Mouse (Mus musculus): ENCODE data around the gene Hoxa4.

Gene Hoxa4

DNA sequence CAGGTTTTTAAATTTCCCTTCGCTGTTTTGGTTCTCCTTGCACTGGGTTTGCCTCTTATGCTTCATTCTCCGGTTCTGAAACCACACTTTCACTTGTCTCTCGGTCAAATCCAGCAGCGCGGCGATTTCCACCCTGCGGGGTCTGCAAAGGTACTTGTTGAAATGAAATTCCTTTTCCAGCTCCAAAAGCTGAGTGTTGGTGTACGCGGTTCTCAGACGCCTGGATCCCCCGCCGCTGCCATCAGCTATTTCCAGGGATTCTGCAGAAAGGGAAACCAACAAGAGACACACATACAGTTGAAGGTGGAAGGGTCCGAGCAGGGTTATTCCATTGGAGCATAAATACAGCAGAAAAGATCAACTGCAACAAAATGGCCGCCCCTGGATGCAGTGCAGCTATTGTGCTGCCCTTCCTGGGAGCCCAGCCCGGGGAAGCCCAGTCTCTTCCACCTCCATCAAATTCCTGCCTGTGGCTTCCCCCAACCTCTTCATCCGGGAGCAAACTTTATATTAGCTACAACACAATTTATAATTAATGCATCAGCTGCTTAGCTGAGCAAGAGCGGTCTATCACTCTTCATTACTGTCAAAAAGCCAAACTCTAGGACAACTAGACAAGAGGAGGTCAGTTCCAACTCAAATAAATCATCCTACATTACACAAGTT is 28.1 kb downstream of the Hoxa4 start:
- DNase-seq, result no peak

DNA sequence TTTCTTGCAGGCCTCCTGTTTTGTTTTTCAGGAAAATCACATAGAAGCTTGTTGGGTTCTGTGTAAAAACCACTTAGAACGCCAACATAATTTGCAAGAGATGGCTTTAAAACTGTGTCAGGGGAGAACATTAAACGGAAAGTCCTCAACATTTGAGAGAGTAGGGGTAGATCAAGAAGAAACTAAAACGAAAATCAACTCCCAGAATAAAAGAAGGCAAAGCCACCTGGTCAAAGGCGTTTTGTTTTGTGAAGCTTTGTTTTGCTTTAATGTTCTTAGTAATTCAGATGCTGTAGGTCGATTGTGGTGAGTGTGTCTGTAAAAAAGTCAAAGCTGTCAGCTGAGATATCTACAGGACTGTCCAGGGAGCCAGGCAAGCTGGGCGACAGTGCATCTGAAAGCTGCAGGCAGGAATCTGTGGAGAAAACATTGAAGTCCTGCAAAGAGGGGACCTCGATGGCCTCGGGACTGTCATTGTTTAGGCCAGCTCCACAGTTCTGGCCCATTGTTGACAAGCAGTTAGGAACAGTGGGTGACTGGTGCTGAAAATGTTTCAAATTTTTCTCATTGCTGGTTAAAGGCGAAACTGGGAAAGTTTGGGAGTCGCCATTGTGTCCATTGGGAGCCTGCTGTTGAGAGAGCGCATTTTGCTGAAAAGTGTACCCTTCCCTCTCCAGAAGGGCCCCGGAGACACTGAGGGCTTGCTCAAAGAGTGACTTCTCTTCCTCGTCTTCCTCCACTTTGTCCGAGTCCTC is 28.8 kb downstream of the Hoxa4 start:
- DNase-seq, result no peak

DNA sequence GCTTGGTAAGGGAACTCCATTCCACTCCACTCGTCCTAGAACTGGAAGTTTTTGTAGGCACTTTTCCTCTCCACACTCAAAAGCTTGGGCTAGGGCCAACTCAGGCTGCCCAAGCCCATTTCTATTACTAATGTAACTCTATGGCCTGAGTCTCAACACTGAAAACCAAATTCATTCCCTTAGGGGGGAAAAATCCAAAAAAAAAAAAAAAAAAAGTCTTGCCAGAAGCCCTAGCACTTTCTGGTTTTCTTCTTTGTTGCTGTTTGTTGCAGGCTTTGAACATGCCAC is 29.5 kb downstream of the Hoxa4 start:
- DNase-seq, result no peak

DNA sequence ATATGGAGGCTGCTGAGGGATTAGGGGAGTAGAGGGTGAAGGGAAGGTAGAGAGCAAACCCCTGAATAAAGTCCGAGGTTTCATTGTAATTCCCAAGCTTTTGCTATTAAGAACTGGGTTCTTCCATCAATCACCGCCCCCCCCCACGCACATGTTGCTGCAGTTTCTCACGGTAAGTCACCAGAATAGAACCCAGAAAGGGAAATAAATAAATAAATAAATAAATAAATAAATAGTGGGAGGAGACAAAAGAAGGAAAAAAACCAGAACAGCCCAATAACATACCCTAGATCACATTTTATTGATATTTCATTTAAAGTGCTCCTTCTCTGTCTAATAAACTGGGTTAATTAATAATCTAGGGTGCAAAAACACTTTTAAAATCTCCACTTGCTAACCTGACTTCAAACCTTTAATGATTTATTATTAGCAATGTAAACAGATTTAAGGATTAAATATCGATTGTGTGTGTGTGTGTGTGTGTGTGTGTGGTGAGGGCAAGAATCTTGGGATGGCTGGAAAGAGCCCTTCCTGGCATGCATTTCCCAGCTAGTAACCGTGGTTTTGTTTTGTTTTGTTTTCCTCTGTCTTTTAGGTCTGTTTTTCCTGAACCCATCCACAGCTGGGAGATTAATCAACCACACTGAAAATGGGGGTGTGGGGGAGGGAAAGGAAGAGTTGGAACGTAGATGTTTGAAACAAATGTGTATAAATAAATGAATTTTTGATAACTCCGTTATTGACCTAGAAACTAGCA is 30.0 kb downstream of the Hoxa4 start:
- DNase-seq, result no peak

DNA sequence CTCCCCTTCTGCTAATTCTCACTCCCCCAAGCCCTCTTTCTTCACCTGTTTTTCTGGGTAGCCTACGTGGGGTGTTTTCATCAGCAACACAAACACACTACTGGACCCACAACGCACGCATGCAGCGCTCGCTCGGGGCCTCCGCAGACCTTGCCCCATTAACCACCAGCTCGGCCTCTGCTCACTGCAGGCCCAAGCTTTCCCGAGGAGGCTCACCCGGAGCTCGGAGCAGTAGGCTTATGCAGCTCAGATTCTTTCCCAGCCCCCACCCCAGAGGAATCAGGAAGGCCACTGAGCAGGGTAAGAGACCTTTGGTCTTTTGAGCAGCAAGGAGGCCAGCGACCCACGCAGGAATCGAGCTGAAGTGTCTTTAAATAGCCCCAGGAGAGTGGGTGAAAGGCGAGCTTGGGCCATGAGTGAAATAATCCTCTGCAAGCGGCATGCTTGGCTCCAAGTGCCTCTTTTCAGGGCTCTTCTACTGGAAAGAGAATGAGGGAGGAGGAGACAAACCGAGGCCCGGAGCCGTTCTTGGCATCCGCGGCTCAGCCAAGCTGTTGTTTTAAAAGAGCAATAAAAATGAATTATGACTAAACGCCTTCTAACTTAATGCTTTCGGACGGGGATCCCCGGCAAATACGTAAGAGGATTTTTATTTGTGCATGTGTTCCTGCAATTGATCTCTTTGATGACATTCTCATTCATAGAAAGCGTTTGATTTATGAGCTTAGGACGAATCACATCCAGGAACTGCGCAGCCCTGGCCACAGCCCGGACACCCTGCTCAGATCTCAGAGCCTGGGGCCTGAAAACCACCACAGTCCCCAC is 30.8 kb downstream of the Hoxa4 start:
- no peak for DNase-seq

DNA sequence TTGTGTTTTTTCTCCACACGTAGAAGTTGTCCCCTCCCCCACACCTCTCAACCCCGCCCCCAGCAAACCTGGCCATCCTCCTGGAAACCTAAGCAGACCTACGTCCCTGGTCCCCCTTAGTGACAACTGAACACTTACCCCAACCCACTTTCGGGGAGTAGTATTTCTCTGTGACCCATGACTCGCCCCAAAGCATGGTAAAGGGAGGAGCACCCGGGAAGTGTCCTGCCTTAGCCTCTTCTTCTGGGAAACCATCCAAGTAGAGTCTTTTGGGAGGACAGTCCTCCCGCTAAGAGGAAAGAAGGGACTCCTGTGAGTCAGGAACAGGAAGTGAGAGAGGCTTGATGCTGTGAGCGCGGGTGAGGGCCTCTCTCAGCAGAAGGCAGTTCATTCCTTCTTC is 31.6 kb downstream of the Hoxa4 start:
- no peak for DNase-seq

DNA sequence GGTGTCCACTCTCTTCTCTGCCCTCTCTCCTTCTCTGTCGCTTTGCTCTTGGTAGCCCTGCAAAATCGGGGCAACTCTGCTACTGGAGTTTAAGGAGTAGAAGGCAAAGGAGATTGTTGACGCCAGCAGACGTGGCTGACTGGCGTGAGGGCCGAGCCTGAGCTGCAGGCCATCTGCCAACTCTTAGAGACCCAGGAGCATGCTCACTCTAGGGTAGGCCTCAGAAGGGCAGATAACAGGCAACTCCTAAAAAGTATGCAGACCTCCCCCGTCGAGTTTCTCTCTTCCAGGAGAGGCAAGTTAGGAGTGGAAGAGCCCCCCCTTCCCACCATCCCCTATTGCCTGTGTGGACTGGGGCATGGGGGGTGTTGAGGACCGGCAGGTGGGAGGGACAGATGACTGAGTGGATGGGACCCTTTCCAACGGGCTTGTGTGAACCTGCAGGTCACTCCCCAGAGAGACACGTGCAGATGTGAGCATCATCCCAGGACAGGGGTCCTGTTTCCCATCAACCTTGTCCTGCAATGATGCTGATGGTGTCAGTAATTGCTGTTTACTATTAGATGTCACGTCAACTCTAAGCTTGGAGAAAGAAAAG is 32.3 kb downstream of the Hoxa4 start:
- no peak for DNase-seq

DNA sequence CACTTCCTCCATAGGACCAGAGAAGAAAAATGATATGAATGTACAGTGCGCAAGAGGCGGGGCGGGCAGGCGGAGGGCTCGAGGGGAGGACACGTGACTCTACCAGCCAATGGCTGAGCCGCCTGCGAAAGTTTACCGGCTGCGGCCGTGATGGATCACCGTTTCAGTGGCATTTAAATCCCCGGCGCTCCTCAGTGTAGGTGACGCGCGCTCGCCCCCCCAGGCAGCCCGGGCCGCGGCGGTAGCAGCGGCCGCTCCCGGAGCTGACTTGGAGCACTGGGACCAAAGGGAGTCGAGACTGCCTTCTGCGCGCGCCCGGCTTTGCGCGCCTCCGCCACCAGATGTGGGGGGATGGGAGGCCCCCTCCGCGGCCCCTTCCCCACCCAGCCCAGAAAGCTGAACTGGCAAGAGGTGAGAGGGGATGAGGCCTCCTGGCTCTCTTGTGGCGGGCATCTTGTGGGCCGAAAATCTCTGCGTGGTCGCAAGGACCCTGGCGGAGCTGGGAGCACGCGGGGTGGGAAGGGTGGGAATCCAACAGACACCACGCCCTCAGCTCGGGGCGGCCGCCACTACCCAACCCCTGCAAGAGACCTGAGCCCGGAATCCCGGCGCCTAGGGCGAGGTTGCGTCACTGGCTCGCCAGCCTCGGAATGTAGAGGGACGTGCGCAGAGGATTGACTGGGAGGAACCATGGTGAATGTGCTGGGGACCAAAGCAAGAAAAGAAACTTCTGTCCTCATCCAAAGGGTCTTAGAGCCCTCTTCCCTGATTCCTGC is 33.1 kb downstream of the Hoxa4 start, which contains the start of gene Hoxa1:
Gene Hoxa1 (minus strand): TSS at position 42 of the 776 bp plus-strand sequence.
- DNase-seq, result no peak

DNA sequence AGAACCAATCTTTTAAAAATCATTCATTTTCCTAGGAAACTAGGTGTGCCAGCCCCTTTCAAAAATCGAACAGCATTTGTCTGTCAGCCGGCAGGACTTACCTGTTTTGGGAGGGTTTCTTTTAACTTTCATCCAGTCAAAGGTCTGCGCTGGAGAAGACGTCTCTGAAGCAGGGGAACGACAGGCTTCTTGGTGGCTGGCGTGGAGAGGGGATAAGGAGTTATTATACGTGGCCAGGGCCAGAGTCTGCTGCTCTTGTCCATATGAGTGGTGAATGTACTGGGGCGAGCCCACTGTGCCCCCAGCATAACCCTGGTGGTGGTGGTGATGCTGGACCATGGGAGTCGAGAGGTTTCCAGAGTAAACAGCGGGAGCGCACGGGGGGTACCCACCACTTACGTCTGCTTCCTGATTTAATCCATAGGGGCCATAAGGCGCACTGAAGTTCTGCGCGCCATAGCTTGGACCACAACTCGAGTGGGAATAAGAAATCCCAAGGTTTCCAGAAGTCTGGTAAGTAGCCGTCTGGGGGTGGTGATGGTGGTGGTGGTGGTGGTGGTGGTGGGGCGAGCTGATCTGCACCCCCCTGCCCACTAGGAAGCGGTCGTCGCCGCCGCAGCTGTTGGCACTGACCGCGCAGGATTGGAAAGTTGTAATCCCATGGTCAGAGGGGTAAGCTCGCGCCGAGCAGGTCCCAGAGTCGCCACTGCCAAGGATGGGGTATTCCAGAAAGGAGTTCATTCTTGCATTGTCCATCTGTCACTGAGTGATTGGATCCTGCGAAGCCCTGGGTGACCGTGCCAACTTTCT is 33.9 kb downstream of the Hoxa4 start:
- DNase-seq, result no peak

DNA sequence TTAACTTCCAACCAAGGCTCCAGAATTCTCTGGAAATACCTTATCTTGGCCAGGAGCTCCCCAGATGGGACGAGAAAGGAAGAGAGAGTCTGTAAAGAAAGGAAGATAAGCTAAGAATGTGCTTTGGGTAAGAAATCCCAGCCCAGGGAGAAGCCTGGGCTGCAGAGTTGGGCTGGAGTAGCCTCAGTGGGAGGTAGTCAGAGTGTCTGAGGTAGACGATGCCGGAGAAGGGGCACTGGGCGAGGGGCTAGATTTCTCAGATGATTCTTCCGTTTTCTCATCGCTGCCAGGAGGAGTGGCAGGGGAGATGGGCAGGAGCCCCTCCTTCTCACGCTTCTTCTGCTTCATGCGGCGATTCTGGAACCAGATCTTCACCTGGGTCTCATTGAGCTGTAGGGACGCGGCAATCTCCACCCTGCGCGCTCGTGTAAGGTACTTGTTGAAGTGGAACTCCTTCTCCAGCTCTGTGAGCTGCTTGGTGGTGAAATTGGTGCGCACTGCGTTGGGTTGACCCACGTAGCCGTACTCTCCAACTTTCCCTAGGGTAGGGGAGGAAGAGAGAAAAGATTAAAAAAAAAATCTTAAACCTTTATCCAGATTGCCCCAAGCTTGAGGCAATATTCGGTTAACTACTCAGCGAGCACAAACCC is 34.9 kb downstream of the Hoxa4 start:
- no peak for DNase-seq

DNA sequence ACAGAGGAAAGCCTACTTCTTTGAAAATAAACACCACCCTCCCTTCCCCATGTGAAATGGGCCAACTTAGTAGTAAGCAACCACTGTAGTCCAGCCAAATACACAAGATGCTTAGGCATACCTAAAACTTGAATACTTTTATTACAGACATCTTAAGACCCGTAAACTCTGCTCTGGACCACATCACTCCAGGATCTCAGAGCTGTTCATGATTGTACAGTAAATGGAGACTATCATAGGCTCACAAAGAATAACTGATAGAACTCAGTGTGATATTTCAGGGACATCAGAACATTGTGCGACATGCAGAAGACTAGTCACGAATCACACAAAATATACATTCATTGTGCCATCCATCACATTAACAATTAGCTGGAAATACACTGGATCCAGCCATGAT is 36.1 kb downstream of the Hoxa4 start:
- DNase-seq, result no peak

DNA sequence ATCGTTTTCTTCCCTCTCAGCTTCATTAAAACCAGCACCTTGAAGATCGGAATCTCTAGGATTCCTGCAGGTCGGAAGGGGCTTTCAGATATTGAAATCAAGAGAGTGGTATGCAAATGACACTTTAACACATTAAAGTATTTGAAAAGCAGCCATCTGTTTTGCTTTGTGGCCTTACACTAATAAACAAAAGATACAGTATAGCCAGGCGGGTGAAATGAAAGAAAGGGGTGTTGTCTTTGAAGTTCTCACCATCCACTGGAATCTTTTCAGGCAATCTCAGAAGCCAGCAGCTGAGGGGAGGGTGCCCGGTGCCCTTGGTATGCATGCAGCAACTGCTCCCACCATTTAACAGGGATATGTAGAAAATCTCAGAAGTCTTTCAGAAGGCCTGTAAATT is 37.5 kb downstream of the Hoxa4 start:
- no peak for DNase-seq

DNA sequence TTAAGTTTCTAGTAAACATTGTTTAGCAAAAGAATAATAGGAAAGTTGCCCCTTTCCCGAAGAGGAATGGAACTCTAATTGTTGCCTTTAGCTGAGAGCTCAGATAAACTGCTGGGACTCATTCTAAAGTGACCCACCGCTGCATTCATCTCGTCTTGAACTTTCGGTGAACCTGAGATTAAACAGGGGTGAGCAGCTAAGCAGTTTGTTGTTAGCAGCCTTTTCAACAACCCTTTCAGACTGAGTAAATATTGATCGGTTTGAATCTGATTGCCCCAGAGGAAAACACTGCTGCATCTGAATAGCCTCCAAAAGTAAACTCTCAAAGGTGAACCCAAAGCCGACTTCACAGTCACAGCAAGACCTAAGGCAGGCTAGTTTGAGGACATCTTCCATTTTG is 38.3 kb downstream of the Hoxa4 start:
- DNase-seq, result no peak

DNA sequence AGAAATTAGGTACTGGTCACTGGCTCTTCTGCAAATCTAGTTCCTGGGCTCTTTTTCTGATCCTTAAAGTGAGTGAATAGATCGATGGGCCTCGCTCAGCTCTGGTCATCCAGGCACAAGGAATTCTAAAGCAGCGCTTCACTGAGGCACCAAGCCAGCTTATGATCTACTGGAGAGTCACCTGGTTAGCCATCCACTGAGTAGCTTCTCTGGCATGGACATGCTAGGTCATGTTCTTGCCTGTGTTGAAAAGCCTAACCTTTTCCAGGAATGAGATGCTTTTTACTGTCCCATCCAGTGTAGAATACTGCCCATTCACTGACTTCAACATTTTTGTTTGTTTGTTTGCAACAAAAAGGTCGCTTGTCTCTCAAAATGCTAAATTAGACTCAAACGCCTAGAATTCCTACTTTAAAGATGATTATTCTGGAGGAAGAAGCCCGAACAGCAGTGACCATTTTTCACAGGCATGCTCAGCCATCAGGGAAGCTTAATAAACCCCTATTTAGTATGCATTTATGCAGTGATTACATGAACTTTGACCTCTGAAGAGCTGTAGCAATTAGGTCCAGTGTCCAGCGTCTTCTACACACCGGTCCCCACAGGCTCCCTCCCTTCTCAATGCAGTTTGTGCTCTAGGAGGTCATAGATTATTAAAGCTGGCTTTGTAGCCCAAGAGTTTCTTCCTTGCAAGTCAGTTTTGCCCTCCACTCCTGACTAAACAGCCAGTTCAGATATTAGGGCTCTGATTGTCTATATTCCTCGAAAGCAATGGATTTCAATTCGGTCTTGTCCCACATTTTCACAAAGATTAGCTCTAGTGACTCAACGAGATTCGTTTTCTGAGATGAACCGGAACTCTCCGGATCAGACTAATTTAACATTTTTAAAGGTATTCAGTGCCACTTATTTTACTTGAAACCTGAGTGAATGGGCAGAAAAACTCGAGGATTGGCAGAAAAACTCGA is 39.0 kb downstream of the Hoxa4 start:
- no peak for DNase-seq

DNA sequence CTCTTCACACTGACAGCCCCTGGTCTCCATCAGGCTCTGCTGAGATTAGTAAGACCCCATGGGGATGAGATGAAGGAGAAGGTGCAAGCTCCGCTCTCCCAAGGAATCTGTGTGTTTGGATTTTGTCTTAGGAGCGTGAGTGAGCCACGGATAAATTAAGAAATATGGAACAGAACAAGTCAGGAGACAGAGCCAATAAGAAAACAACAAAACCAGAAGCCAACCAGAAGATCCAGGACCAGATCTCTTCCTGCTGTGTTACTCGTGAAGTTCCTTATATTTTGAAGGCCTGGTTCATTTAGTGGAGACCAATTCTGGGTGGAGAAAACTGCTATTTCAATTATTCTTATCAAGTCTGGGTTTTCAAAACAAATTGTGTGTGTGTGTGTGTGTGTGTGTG is 40.0 kb downstream of the Hoxa4 start:
- DNase-seq, result no peak

DNA sequence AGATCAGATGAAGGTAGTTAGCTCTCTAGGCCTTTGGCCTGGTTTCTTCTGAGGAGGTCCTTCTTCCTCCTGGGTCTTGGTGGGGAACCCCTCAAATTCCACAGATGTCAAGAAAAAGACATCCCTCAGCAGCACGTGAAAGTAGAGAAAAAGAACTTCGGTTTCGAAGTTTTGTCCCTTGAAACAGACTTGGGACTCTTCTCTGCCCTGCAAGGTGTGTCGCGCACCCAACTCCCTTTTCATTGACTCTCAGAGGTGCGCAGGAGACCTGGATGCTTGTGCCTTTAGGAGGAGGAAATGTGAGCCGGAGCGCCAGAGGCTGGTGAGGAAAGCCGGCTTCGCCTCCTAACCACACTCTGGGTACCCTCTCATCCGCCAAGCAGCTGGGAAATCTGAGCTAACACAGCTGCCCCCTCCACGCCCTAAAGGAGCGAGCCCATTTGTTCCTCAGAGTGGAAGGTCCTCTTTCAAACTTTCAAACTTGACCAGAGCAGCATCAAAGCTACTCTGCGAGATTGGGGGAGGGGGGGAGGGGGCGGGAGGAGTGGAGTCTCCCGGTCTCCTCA is 41.1 kb downstream of the Hoxa4 start:
- DNase-seq, result no peak

Data from cerebellum, adult 11 months (tissue).